Mouse (Mus musculus) forebrain, embryonic 10.5 days (tissue): Measurements from ENCODE around the gene Rrbp1. TPM values are rescaled to one million over a fixed set of nuclear protein-coding genes. Genes with fewer than 3 reads are reported as not detected.

Source experiments
- polyA plus RNA-seq: library from polyadenylated mRNA; unstranded; fragments of >200 nt; fragmentation: Nextera tagmentation; extraction: Ambion mirVana; gene quantifications from 2 replicates; pipeline ENCODE4 v1.2.1, GENCODE M21; 2016

Gene Rrbp1
- polyA plus RNA-seq, 1 experiment from 2014 or later, result 44.6 TPM

Other genes starting within 250 kb of the Rrbp1 start
- gene Bfsp1, start 148.1 kb downstream of the Rrbp1 start, polyA plus RNA-seq, result 0.74 and 0.75 TPM in 2 replicates
- 275 and 290 TPM in 2 replicates for gene Dstn, start 95.9 kb downstream of the Rrbp1 start, polyA plus RNA-seq
- gene Banf2, start 21.8 kb upstream of the Rrbp1 start, polyA plus RNA-seq, result not detected in 2 replicates